Mouse (Mus musculus): Measurements from ENCODE around the gene Vmn1r142.
"Not testable (repeated sequence)": the region's sequence is repeated elsewhere in the genome, so short reads cannot be mapped to it uniquely, and the experiment has no call there.

GRCm38 (mm10) chr7:22201164-22201563 lies 37.3 kb upstream of the Vmn1r142 start, which contains the start of gene Gm8653:
- TF ChIP-seq CTCF (IDR thresholded peaks at IDR 0.05; ENCODE audit: insufficient read depth, low read length); POLR2A (IDR thresholded peaks at IDR 0.05; ENCODE audit: borderline replicate concordance, extremely low read depth, low read depth, low read length): not testable (repeated sequence)

Data from lung, adult 2 months (tissue).